Mouse (Mus musculus) layer of hippocampus, postnatal 36 days (tissue): ENCODE results near the gene Sart3. TPM values are rescaled to one million over a fixed set of nuclear protein-coding genes. Genes with fewer than 3 reads are reported as not detected.

ENCODE experiments used
- DNase-seq, 2 experiments: peaks; one replicate each; pipeline ENCODE4 v3.0.0; 2022
- total RNA-seq, 2 experiments: library from RNA; stranded (reverse); gene quantifications; 2 replicates each; pipeline ENCODE4 v1.2.3; 2021

The Sart3 gene
- total RNA-seq, 2 experiments from 2014 or later: 51.2 to 56.8 TPM

GRCm38 (mm10) chr5:113765641-113766526 lies 6.4 kb downstream of the Sart3 start:
- DNase-seq: peak; percentile 37 to 41

- no peak for DNase-seq
Measured at GRCm38 (mm10) chr5:113764426-113764825, 7.9 kb downstream of the Sart3 start.

GRCm38 (mm10) chr5:113761585-113761984 lies 10.7 kb downstream of the Sart3 start:
- DNase-seq: no peak

GRCm38 (mm10) chr5:113755347-113756030 lies 16.8 kb downstream of the Sart3 start:
- DNase-seq: no peak

GRCm38 (mm10) chr5:113751521-113752157 lies 20.7 kb downstream of the Sart3 start:
- DNase-seq: no peak

- DNase-seq: no peak
Measured at GRCm38 (mm10) chr5:113748556-113749331, 23.6 kb downstream of the Sart3 start.

- DNase-seq: no peak
Measured at GRCm38 (mm10) chr5:113747629-113748028, 24.7 kb downstream of the Sart3 start.

GRCm38 (mm10) chr5:113737607-113738237 lies 34.6 kb downstream of the Sart3 start:
- no peak for DNase-seq

GRCm38 (mm10) chr5:113736522-113737164 lies 35.7 kb downstream of the Sart3 start:
- no peak for DNase-seq

- DNase-seq: no peak
Measured at GRCm38 (mm10) chr5:113736113-113736502, 36.2 kb downstream of the Sart3 start.

GRCm38 (mm10) chr5:113735345-113736112 lies 36.8 kb downstream of the Sart3 start, which contains the start of gene Ficd:
Ficd (plus strand) TSS chr5:113735803.
- peak; percentile 88 to 89 for DNase-seq

- no peak for DNase-seq
Measured at GRCm38 (mm10) chr5:113735023-113735344, 37.3 kb downstream of the Sart3 start.

- DNase-seq: no peak
Measured at GRCm38 (mm10) chr5:113734376-113734775, 37.9 kb downstream of the Sart3 start.

GRCm38 (mm10) chr5:113732182-113732581 lies 40.1 kb downstream of the Sart3 start:
- DNase-seq: peak in 1 of 2 experiments; percentile 45

- DNase-seq: no peak
Measured at GRCm38 (mm10) chr5:113731174-113731573, 41.1 kb downstream of the Sart3 start.

- peak in 1 of 2 experiments; percentile 34 for DNase-seq
Measured at GRCm38 (mm10) chr5:113730641-113731121, 41.6 kb downstream of the Sart3 start.

- DNase-seq: no peak
Measured at GRCm38 (mm10) chr5:113728691-113729090, 43.6 kb downstream of the Sart3 start.

- DNase-seq: no peak
Measured at GRCm38 (mm10) chr5:113728011-113728410, 44.3 kb downstream of the Sart3 start.

- DNase-seq: no peak
Measured at GRCm38 (mm10) chr5:113727238-113727637, 45.1 kb downstream of the Sart3 start.

GRCm38 (mm10) chr5:113726618-113727017 lies 45.7 kb downstream of the Sart3 start:
- DNase-seq: no peak
